Mouse (Mus musculus): ENCODE results near the gene Ctu1. TPM values are rescaled to one million over a fixed set of nuclear protein-coding genes. Genes with fewer than 3 reads are reported as not detected.

Gene Ctu1
- total and polyA plus RNA-seq, 2 experiments from 2014 or later = 21.6 to 36.7 TPM

DNA sequence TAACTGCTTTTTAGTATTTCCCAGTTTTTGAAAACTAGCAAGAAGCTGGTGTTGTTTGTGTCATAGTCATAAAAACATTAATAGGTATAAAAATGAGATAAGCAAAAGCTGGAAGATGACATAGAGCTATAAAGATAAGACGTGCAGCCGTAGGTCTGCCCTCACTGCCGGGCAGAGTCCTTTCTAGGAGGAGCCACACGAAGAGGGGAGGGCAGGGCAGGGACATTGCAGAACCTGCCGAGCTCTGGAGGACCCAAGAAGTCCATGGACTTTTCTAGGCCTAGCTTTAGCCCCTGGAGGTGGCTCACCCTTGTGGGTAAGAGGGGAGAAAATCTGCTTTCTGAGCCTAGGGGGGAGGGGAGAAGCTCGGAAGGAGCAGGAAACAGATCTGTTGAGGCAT is 37.3 kb upstream of the Ctu1 start, which contains the start of gene Ceacam18:
Gene Ceacam18, plus strand, starts transcription at position 208 of the 400 bp plus-strand sequence.
- WGBS = 80% methylated on average over 6 of the region's 6 CpGs
- no peak for ATAC-seq (ENCODE audit: low FRiP score)

DNA sequence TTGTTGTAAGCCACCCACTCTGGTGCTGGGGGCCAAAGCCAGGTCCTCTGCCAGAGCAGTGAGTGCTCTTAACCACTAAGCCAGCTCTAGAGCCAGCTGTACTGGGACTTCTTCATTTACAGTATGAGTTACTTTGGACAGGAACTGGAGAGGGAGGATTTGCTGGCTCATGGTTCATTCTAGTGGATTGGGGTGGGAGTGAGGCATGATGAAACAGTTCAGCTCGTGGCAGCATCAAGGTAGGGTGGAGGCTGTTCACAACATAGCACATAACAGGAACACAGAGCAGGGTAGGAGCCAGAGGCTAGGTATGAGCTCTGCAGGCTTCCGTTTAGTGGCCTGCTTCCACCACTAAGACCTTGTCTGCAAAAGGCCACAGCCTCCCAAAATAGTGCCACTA is 35.6 kb upstream of the Ctu1 start:
- ATAC-seq (ENCODE audit: low FRiP score) (no peak), DNase-seq (ENCODE audit: low spot score) (no peak)
- no peaks in the 10 kb centered on the region for H3K27me3 ChIP-seq (ENCODE audit: insufficient read depth, low read length)
- no peak overlapping the region for H3K9ac ChIP-seq (replicated peaks; ENCODE audit: low read length, poor library complexity, severe bottlenecking)
- no peaks in the 10 kb centered on the region for H3K9me3 ChIP-seq (ENCODE audit: low read length)
- H3K4me1 ChIP-seq (ENCODE audit: insufficient read depth, low read length) = no peaks in the 10 kb centered on the region
- WGBS = 60% methylated on average over 2 of the region's 2 CpGs
- H3K27ac ChIP-seq (ENCODE audit: low read depth, low read length) = no peak overlapping the region
- TF ChIP-seq CTCF (IDR thresholded peaks at IDR 0.05) = no peak
- H3K4me3 ChIP-seq (ENCODE audit: low read depth, low read length) = no peak overlapping the region
- no peaks in the 10 kb centered on the region for H3K36me3 ChIP-seq (ENCODE audit: insufficient read depth, low read length)
- no peak overlapping the region for H3K4me2 ChIP-seq (ENCODE audit: low read depth, low read length, poor library complexity, severe bottlenecking)

More for the DNA sequence above, 37.3 kb upstream of the Ctu1 start, which contains the start of gene Ceacam18:
- Histone ChIP-seq H3K27ac (ENCODE audit: low read depth, low read length) (no peak within 1 kb of the TSS), H3K27me3 (ENCODE audit: insufficient read depth, low read length) (no peaks in the 10 kb centered on the region), H3K4me2 (ENCODE audit: low read depth, low read length, poor library complexity, severe bottlenecking) (no peak within 1 kb of the TSS), H3K9me3 (ENCODE audit: low read length) (no peaks in the 10 kb centered on the region), H3K9ac (replicated peaks; ENCODE audit: low read length, poor library complexity, severe bottlenecking) (no peak within 1 kb of the TSS), H3K4me3 (ENCODE audit: low read depth, low read length) (no peak within 1 kb of the TSS), H3K36me3 (ENCODE audit: insufficient read depth, low read length) (no peaks in the 10 kb centered on the region), H3K4me1 (ENCODE audit: insufficient read depth, low read length) (no peaks in the 10 kb centered on the region)
- DNase-seq (ENCODE audit: low spot score) = no peak
- TF ChIP-seq CTCF (IDR thresholded peaks at IDR 0.05) = no peak

DNA sequence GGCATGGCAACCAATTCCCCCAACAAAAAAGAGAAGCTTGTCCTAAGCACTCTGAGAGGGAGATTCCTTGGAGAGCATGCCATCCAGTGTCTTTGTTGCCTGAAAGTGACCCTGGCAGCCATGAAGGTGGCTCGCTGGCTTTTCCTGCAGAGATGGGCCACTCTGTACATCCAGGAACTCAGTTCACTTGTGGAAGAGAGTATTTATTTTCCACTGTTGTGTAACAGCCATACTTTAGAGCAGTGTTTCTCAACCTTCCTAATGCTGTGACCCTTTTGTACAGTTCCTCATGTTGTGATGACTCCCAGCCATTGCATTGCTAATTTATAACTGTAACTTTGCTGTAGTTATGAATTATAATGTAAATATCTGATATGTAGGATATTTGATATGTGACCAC is 34.7 kb upstream of the Ctu1 start:
- no peaks in the 10 kb centered on the region for H3K4me1 ChIP-seq (ENCODE audit: insufficient read depth, low read length)
- TF ChIP-seq CTCF (IDR thresholded peaks at IDR 0.05) = no peak
- 16% methylated on average over 1 of the region's 1 CpGs for WGBS
- H3K36me3 ChIP-seq (ENCODE audit: insufficient read depth, low read length) = no peaks in the 10 kb centered on the region
- H3K4me2 ChIP-seq (ENCODE audit: low read depth, low read length, poor library complexity, severe bottlenecking) = no peak overlapping the region
- H3K27ac ChIP-seq (ENCODE audit: low read depth, low read length) = no peak overlapping the region
- H3K9me3 ChIP-seq (ENCODE audit: low read length) = no peaks in the 10 kb centered on the region
- no peak for DNase-seq (ENCODE audit: low spot score)
- no peak for ATAC-seq (ENCODE audit: low FRiP score)
- H3K27me3 ChIP-seq (ENCODE audit: insufficient read depth, low read length) = no peaks in the 10 kb centered on the region
- H3K4me3 ChIP-seq (ENCODE audit: low read depth, low read length) = no peak overlapping the region
- H3K9ac ChIP-seq (replicated peaks; ENCODE audit: low read length, poor library complexity, severe bottlenecking) = no peak overlapping the region

DNA sequence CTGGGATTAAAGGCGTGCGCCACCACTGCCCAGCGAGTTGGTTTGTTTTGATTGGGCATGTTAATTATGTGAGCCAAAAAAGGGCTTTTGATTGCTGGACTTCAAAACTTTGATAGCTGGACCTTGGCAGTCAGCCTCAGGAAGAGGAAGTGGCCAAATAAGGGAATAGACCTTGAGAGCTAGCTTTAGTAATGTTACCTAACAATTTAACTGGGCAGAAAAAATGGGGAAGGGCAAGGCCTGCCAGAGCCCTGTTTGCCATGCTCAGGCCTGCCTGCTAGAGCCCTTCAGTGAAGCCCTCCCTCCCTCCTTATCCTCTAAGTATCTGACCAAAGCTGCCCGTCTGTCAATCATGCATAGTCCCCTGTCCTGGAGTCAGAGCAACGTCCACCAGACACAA is 29.2 kb upstream of the Ctu1 start:
- Histone ChIP-seq H3K9me3 (ENCODE audit: low read length) (no peaks in the 10 kb centered on the region), H3K4me3 (ENCODE audit: low read depth, low read length) (no peak overlapping the region), H3K9ac (replicated peaks; ENCODE audit: low read length, poor library complexity, severe bottlenecking) (no peak overlapping the region), H3K27ac (ENCODE audit: low read depth, low read length) (no peak overlapping the region), H3K4me2 (ENCODE audit: low read depth, low read length, poor library complexity, severe bottlenecking) (no peak overlapping the region), H3K27me3 (ENCODE audit: insufficient read depth, low read length) (no peaks in the 10 kb centered on the region), H3K4me1 (ENCODE audit: insufficient read depth, low read length) (no peaks in the 10 kb centered on the region), H3K36me3 (ENCODE audit: insufficient read depth, low read length) (no peaks in the 10 kb centered on the region)
- no peak for DNase-seq (ENCODE audit: low spot score)
- no peak for TF ChIP-seq CTCF (IDR thresholded peaks at IDR 0.05)
- ATAC-seq (ENCODE audit: low FRiP score) = no peak
- WGBS = 86% methylated on average over 5 of the region's 5 CpGs

DNA sequence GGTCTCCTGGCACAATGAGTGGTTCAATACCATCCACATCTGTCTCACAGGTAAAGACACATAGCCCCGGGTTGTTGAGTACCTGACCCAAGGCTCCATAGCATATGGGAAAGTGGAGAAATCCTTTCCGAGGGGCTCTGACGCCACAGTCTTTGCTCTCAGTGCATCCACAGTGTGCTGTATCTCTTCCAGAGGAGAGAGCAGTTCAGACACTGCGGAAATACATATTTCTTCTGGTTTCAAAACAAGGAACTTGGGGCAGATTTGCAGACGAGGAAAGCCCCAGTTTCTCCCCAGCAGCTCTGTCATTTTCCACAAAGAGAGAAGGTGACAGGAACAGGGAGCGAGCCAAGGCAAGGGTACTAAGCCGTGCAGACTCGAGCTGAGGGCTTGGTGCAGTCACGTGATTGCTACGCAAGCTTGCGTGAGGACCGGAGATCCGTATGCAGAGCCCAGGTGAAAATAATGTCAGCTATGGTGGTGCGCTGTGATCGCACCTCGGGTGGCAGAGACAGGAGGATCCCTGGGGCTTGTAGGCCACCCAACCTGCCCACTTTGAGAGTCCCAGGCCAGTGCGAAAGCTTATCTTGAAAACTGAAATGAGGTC is 28.7 kb upstream of the Ctu1 start:
- Histone ChIP-seq H3K9me3 (ENCODE audit: low read length) (no peaks in the 10 kb centered on the region), H3K4me2 (ENCODE audit: low read depth, low read length, poor library complexity, severe bottlenecking) (no peak overlapping the region), H3K4me3 (ENCODE audit: low read depth, low read length) (no peak overlapping the region), H3K27ac (ENCODE audit: low read depth, low read length) (no peak overlapping the region), H3K9ac (replicated peaks; ENCODE audit: low read length, poor library complexity, severe bottlenecking) (no peak overlapping the region), H3K4me1 (ENCODE audit: insufficient read depth, low read length) (no peaks in the 10 kb centered on the region), H3K27me3 (ENCODE audit: insufficient read depth, low read length) (no peaks in the 10 kb centered on the region), H3K36me3 (ENCODE audit: insufficient read depth, low read length) (no peaks in the 10 kb centered on the region)
- TF ChIP-seq CTCF (IDR thresholded peaks at IDR 0.05) = no peak
- ATAC-seq (ENCODE audit: low FRiP score) = no peak
- DNase-seq (ENCODE audit: low spot score) = no peak
- WGBS = 81% methylated on average over 17 of the region's 17 CpGs

DNA sequence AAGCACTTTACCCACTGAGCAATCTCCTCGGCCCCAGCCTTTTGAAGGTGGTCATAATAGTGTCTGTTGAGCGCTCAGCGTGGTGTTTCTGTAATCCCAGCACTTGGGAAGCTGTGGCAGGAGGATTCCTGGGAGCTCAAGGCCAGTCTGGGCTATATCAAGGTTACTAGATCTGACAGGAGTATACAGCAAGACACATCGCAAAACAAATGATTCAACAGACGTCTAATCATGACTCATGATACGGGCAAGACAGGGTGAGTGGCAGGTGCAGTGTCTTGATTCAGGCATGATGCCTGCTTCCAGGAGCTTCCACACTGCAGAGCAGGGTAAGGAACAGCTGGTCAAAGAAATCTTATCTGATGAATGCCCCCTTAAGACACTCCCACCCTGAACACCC is 19.1 kb upstream of the Ctu1 start:
- DNase-seq (ENCODE audit: low spot score) (no peak), ATAC-seq (ENCODE audit: low FRiP score) (no peak)
- Histone ChIP-seq H3K36me3 (ENCODE audit: insufficient read depth, low read length) (no peaks in the 10 kb centered on the region), H3K27me3 (ENCODE audit: insufficient read depth, low read length) (no peaks in the 10 kb centered on the region), H3K4me3 (ENCODE audit: low read depth, low read length) (no peak overlapping the region), H3K27ac (ENCODE audit: low read depth, low read length) (no peak overlapping the region), H3K4me2 (ENCODE audit: low read depth, low read length, poor library complexity, severe bottlenecking) (no peak overlapping the region), H3K4me1 (ENCODE audit: insufficient read depth, low read length) (no peaks in the 10 kb centered on the region), H3K9me3 (ENCODE audit: low read length) (0 out of 2 replicates have a peak, but pooled peaks cover 3% of the 10 kb centered on the region), H3K9ac (replicated peaks; ENCODE audit: low read length, poor library complexity, severe bottlenecking) (no peak overlapping the region)
- TF ChIP-seq CTCF (IDR thresholded peaks at IDR 0.05) = no peak
- 88% methylated on average over 6 of the region's 6 CpGs for WGBS
